Mouse (Mus musculus) adrenal gland, adult (tissue): ENCODE results near the gene Anks3.

ENCODE experiments used
- DNase-seq, 2 experiments: peaks; one replicate each; pipeline ENCODE4 v3.0.0; 2022 to 2023; ENCODE audit warnings: low spot score in 1 of 2; ENCODE audit not compliant: inconsistent age in 2 of 2

The Anks3 gene

DNA sequence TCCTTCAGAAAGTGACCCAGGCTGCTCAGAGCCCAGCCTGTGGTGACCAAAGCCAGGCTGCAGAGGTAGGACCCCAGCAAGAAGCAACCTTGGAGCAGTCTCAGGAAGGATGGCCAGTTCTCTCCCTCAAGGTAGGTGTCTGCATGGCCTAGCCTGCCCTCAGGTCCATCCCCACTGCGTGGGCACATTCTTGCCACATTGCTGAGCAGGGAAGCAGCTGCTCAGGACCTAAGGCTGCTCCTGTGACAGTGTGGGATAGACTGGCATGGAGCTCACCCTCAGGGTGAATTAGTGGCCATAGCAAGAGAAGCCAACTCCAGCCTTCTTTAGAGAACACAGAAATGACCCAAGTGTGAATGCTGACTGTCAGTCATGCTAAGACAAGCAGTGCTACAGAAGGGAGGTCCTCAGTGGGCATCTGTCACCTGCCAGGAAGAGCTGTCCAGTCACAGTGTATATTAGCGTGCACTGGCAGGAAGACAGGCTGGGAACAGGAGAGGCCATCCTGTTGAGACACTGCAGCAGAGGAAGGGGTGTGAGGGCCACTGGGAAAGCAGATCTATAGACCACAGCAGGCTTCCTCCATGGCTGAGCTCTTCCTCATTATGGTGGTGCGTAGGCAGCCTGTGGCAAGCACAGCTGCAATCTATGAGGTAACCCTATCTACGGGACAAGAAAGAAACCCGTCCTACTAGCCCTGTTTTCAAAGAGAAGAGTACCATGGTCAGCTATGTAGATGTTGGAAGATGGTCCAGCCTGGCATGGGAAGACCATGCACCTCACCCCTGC lies 5.2 kb upstream of the Anks3 start:
- no peak for DNase-seq

DNA sequence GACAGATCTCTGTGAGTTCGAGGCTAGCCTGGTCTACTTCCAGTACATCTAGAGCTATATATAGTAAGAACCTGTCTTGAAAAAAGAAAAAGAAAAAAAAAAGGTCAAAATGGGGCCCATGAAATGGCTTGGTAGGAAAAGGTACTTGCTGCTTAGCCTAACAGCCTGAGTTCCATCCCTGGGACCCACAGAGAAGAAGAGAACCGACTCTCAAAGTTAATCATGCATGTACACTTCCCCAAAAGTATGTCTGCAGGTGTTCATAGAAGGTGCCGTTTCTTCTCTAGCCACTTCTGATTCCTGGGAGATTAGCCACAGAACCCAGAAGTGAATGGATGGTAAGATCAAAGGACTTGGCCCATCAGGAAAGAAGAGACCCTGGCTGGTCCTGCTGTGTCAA lies 4.4 kb upstream of the Anks3 start:
- no peak for DNase-seq

DNA sequence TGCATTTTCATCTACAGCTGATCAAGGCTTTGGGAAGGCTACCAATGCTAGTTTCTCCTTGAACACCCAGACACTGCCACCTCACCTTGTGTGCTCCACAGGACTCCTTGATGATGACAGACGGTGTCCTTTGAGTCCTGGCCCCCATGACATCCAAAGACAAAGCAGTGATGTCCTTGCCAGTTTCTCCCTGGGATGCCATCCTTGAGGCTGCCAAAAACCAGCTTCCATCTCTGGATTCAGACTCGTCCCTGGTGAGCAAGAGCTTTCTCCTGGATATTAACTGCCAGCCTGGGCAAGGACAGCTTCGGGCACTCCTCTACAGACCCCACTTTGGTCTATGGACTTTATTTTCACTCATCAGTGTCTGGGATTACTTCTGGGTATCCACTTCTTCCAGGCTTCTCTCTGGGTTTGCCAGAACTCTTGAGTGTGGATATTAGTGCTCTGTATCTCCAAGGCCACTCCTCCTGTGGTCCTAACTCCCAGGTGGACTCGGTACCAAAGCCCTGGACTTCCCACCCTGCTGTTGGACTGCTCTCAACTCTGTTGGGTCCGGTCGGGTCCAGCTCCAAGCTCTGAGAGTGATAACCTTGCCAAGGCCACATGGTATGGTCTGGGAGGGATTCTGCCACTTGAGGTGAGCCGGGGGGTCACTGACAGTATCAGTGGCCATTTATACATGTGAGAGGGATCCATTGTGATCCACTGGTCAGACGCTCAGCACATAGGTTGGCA lies 1.6 kb upstream of the Anks3 start:
- no peak for DNase-seq

DNA sequence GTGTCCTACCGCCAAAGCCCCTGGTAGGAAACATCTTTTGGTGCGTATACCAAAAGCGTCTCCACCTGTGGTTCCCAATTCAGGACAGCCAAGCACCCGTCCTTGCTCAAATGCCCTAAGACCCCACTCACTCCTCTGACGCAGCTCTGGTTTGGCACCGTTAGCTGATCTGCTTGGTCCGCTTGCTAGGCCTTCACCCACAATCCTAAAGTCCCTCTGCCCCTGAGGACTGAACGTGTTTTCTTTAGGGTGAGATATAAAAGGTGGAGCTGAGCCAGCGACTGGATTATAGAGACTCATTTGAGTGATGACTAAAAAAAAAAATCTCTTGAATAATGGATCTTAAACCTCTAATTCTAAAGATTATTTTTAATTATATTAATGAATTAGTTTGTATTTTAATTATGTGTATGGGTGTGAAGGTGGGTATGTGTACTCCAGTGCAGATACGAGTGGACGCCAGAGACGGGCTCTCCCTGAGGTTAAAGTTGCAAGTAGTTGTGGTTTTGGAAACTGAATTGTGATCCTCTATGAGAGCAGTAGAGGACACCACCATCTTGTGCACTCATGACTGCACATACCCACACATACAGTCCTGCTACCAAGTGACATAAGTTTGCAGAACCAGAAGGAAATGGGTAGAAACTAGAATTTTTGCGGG lies 856 bp upstream of the Anks3 start:
- peak in 1 of 2 experiments; percentile 43 for DNase-seq

DNA sequence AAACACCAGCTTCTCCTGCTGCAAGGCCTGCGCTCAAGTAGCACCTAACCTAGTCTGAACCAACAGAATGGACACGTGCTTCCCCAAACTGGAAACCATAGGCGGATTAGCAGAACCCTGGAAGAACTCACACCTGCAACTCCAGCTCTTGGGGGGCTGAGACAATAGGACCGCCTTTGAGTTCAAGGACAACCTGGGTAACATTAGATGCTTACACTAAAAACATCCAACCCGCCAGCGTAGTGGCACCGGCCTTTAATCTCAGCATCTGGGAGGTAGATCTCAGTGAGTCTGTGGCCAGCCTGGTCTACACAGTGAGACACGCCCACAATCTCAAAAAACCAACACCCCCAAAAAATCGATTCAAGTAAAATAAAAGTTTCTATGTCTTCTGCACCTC lies 659 bp downstream of the Anks3 start:
- DNase-seq: peak in 1 of 2 experiments; percentile 46

DNA sequence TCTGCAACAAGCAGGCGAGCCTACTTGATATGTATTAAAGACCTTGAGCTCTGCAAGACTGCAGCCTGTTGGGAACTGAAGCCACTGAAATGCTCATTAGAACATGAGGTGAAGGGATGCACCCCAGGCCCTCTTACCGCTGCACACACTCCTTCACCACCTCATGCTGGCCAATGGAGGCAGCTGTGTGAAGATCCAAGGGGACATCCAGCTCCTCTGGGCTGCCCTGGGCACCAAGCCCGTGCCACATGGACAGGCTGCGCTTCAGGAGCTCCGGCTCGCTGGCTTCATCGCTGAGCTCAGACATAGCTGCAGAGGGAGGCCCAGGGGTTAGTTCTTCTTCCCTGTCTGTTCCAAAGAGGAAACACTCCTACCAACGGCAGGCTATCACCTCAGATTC lies 3.7 kb downstream of the Anks3 start:
- peak in 1 of 2 experiments; percentile 55 for DNase-seq

DNA sequence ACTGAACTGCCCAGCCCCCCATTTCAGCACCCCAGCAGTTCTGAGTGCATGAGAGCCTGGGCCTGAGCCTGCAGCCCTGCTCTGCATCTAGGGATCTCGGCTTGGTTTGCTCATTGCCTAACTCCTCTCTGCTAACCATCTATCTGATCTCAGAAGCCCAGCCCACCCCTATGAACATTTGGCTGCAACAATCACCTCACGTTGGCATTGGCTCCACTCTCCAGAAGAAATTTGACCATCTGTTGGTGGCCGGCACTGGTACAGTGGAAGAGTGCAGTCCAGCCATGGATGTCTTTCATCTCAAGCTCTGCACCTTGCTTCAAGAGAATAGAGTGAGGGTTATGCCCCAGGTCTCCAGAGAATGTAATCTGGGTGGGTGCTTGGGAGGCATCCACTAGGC lies 6.6 kb downstream of the Anks3 start:
- DNase-seq: no peak

DNA sequence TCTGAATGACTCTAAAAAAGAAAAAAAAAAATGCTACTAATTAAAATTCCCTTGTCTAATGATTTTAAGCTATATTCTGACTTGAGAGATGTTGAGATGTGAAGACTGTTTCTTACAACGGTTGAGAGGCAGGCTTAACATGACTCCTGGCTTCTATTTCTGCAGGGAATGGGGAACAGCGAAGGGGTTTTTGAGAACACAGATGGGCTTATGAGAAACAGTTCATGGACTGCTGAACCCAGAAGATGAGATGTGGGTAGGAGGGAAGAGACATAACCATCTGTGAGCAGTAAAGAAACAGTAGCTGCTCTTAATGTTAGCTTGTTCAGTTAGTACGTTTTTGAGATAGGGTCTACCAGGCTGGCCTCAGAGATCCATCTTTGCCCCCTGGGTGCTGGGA lies 7.4 kb downstream of the Anks3 start:
- no peak for DNase-seq

DNA sequence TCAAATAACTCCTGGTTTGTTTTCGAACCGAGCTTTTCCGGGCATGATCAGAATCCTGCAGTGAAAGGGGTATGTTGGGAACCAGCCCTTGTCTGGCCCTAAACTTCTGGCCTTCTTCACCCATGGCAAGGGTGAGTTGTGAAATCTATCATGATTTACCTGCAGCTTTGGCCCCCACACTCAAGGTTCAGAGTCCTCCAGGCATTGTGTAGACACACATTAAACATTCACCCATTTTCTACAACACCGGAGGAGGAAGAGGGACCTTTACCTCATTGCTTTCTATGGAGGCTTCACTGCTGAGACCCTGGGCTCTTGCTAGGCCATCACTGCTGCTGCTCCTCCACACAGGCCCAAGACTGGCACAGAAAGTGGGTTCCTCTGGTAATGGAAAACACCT lies 16.6 kb downstream of the Anks3 start:
- no peak for DNase-seq

DNA sequence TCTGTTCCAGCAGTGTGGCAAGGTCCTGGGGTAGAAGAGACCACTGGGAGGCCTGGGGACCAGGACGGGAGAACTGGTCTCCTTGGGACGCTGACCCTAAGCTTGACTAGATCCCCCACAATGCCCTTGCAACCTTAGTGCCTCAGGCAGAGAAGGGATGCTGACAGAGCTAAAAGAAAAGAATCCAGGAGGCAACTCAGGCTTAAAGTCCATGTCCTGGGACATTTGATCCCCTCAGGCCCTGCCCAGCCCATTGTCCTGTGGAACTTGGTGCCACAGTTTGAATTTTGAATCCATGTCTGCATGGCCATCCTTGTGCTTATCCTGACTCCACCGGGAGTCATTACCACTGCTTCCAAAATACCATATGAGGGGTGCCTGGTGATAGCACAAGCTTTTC lies 17.9 kb downstream of the Anks3 start:
- DNase-seq: no peak

DNA sequence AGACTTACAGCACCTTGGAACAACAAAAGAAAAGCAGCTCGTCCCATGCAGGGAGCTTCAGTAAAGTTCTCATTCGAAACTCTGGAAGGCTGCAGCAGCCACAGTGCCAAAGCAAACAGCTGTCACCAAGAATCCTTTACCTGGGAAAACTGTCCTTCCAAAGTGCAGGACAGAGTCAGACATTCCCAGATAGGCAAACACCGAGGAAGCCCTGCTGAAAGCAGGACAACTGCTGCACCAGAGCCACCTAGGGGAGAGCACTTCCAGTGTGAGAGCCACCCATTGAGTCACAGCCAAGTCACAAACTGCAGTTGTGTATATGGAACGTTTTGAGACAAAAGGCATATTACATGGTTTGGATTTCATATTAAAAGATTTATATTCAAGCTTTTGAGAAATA lies 18.6 kb downstream of the Anks3 start:
- no peak for DNase-seq

DNA sequence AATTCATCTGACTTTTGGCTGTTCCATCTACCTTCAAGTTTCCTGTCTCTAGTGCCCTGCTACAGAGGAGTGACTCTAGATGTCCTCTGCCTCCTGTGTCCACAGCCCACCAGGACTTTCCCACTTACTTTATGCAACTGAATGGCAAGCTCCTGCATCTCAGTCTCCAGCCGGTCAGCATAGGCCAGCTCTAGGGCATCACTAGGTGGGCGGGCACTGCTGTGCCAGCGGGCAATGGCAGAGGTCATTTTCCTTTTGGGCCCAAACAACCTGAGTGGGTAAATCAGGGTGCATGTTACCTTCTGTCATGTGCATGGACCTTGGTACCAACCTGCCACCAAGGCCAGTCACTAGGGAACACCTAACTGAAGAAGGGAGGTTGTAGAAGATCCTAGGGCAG lies 20.6 kb downstream of the Anks3 start:
- no peak for DNase-seq

DNA sequence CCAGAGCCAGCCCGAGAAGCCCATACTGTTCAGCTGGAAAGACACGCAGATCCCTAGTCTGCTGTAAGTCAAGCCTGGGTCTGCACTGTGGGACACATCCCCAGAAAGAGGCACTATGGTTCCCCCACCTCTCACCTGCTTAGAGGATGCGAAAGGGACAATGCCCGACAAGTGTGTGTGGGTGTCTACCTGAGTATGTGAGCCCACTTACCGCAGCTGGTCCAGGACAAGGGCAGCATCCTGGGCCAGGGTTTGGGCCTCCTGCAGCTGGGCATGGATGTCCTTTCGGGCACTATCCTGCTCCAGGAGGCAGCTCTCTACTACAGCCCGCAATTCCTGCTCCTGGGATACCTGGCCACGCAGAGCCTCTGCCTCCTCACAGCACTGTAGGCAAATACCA lies 21.1 kb downstream of the Anks3 start:
- no peak for DNase-seq

DNA sequence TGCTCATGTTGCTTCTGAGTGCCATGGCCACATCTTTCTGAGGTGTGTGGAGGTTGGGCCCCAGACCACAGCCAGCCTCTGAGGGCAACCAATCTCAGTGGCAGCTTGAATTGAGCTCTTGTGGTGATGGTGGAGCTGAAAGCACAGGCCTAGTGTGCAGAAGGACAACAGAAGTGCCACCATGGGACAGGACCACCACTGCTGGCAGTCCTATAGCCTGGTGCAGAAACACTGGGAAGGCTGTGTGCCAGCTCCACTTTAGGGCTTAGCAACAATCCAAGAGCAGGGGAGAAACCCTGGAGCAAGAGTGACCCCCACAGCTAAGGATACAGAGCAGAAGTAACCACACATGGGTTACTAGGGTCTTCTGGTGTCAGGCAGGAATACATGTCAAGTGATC lies 23.0 kb downstream of the Anks3 start:
- DNase-seq: no peak

DNA sequence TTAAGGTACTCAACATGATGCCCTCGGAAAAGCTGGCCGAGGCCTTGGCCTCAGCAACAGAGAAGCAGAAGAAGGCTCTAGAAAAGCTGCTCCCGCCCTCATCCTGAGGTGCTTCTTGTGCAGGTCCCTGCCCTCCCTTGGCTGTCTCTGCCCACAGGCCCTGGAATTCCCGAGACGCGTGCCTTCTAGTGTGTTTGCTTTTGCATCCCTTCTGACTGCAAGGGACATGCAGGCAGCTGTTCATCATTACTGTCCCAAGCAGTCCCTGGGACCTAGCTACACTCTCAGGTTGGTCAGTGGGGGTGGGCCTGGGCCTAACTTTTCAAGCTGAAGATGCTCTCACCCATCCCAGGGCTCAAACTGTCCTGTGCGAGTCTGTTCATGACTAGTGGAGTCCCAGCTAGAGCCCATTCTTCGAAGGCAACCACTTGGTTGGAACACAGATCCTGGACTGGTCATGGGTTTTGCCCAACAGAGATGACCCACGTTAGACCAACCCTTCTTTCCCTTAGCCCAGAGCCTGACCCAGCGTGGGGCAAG lies 23.6 kb downstream of the Anks3 start:
- DNase-seq: no peak

DNA sequence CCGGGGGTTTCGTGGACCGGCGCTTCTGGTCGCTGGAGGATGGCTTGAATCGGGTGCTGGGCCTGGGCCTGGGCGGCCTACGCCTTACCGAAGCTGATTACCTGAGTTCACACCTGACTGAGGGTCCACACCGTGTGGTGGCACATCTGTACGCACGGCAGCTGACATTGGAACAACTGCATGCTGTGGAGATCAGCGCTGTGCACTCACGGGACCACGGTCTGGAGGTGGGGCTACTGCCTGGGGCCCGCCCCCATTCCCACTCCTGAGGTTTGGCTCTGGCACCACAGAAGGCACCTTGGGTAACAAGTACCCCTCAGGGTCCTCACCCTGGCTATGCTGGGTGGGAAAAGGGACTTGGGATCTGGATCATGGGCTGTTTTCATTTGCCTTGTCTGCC lies 24.6 kb downstream of the Anks3 start:
- DNase-seq: peak in 1 of 2 experiments; percentile 84

DNA sequence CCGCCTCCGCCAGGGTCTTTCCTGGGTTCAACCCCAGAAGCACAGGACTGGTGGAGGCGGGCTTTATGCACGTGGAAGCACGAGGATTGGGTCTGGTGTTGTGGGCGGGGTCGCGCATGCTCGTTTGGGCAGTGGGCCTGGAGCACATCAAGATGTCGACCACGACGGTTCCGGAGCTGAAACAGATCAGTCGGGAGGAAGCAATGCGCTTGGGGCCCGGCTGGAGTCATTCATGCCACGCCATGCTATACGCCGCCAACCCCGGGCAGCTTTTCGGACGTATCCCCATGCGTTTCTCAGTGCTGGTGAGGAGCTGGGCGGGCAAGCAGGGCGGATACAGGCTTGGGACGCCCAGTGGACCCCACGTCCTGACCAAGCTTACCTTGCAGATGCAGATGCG lies 25.0 kb downstream of the Anks3 start:
- peak; percentile 97 to 98 for DNase-seq

DNA sequence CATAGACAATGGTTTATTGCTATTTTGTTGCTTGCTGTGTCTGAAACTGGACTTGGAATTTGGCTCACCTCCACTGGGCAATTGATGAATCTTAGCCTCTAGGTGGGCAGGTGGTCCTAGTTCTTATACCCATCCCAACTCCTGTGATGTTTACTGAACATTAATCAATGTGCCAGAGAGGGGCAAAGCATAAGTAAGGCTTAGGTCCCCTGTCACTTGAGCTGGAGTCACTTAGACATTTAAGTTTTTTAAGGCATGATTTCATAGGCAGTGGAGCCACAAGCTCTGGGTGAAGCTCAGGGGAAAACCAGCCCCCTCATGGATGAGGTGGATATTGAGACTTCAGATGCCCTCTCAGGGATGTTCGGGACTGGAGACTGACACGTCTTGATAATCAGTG lies 25.5 kb downstream of the Anks3 start, which contains the start of gene Nudt16l1:
TSS of gene Nudt16l1 (plus strand) at position 301 of the 400 bp plus-strand sequence.
- DNase-seq: no peak

DNA sequence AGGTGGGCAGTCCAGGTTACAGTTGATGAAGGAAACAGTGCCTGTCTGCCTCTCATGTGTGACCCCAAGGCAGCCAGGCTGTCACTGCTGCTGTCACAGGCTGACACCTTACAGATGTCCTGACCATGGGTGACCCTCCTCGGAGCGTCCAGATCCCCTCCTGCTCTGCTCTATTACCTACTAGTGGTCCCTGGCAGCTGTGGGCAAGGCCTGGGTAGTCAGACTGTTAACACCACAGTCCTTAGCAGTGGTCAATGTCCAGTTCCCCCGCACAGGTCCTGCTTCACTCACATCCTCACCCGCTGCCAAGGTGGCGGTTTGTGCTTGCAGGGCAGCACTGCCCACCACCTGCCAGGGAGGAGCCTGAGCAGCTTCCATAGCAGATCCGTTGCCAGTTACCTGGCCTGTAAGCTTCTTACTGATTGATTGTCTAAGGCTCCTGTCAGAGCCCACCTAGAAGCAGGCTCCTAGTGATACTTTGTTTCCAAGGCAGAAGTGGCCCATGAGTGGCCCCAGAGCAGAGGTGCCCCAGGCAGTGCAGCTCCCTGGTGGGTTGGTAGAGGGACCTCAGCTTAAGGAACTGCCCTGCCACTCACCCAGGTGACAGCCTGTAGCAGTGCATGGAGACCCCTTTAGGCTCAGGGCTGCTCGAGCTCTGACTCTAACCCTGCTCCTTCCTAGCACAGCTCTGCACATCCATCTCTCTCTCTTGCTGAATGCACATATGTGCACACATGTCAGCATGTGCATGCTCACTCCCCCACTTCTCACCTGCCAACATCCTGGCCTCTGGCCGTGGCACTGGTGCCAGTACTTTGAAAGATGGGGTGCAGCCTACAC lies 26.4 kb downstream of the Anks3 start:
- no peak for DNase-seq

DNA sequence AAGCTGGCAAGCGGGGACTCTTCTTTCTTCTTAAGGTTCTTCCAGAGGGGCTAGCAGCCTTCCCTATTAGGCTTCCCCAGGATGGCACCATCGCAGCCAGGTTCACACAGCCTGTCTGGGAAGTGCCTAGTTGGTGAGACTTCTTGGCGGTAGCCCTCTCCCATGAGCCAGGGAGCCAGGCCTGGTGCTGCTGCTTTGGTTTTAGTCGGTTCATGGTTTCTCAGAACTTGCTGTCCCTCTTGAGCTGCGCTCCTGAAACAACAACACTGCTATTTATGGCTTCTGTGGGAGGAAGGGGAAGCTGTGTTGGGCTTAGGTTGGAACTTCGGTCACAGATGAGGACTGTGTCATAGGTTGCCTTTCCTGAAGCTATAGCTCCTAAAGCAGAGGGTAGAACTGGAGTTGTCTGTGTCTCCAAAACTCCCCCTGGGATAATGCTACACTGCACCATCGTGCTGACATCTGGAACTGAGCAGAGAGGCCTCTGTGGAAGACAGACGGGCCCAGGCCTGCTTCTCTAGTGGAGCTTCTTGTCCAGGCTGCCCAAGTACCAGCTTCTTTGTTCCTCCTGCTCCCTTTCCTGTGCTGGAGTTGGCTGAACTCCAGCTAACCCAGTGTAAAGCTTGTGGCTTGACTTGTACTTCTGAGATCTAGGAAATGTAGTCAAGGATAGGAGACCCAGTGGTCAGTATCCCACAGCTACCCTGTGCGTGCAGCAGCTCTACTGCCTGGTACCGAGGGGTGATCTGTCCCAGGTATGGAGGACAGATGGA lies 27.9 kb downstream of the Anks3 start:
- DNase-seq: peak in 1 of 2 experiments; percentile 55
